ENCODE assay signal across 10 mouse cellular contexts in the genomic region with DNA sequence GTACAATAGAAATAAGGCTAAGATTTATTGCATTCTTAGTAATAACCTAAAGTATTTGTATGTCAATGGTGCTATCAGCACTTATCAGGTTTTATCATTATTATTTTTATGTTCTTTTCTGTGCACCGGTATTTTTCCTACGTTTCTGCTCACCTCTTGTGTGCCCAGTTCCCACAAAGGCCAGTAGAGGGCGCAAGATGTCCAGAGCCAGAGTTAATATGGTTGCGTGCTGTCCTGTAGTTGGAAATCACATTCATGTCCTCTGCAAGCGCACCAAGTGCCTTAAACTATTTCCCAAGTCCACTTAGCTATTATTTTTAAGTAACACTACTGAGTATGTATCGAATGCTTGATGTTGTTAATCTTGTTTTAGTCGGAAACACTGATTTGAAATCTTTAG.
DNase-seq lines count a peak whose midpoint lies in the region; ATAC-seq and TF ChIP-seq lines count a peak whose summit lies in the region.
"Had no signal": no experiment of that assay in that cellular context is flagged by ENCODE, and none has a peak within 500 bp of the region (broad histone marks: within the 10 kb centered on the region; RNA-seq: fewer than 3 reads in every experiment).

No protein-coding gene starts in this region.

- no peak for TF ChIP-seq POLR2A in thymus, adult 2 months (IDR thresholded peaks at IDR 0.05; ENCODE audit: control insufficient read depth, extremely low read depth, insufficient read depth, low read length, poor library complexity)

- peak; percentile 14 for DNase-seq in gastrocnemius, adult 2 months
- DNase-seq in gastrocnemius, postnatal 25 days, result no peak
- DNase-seq in thymus, postnatal 25 days, result peak; percentile 1
- DNase-seq in thymus, adult 2 months, result no peak
- DNase-seq in cerebellum, postnatal 36 days, result peak; percentile 49 to 50
- peak; percentile 51 for DNase-seq in kidney, postnatal 10 days
- peak; percentile 22 for DNase-seq in lung, postnatal 10 days

- peak; percentile 67 for TF ChIP-seq CTCF in gastrocnemius, adult 2 months (IDR thresholded peaks at IDR 0.05)
- TF ChIP-seq CTCF in thymus, adult 2 months (IDR thresholded peaks at IDR 0.05; ENCODE audit: borderline replicate concordance, control insufficient read depth, extremely low read depth, insufficient read depth, low read length, poor library complexity), result no peak

- ATAC-seq in activated CD4-positive, CD25-positive, alpha-beta regulatory T cell, adult 4 months, result no peak

- H3K27ac ChIP-seq in gastrocnemius, adult 2 months, result no peak overlapping the region
- no peak overlapping the region for H3K27ac ChIP-seq in thymus, adult 2 months (ENCODE audit: control insufficient read depth, insufficient read depth, low read length)
- H3K27ac ChIP-seq: heart, embryonic 13.5 days had no signal

- 41% methylated on average over 7 of the region's 7 CpGs for WGBS in thymus, adult 2 months

- intact Hi-C loops in gastrocnemius, adult 2 months (cut with DNase I), result no loop called here

- H3K36me3 ChIP-seq in thymus, adult 2 months (ENCODE audit: control insufficient read depth, insufficient read depth, low read length), result no peaks in the 10 kb centered on the region
- H3K36me3 ChIP-seq: heart, embryonic 13.5 days had no signal

- H3K4me3 ChIP-seq in gastrocnemius, adult 2 months, result no peak overlapping the region
- H3K4me3 ChIP-seq in thymus, adult 2 months (ENCODE audit: control insufficient read depth, insufficient read depth, low read length), result no peak overlapping the region
- H3K4me3 ChIP-seq: heart, embryonic 13.5 days; megakaryocyte, embryonic 14.5 days had no signal

- no peaks in the 10 kb centered on the region for H3K27me3 ChIP-seq in thymus, adult 2 months (ENCODE audit: control insufficient read depth, insufficient read depth, low read length)
- H3K27me3 ChIP-seq: heart, embryonic 13.5 days; megakaryocyte, embryonic 14.5 days had no signal

- H3K4me1 ChIP-seq in thymus, adult 2 months (replicated peaks; ENCODE audit: control insufficient read depth, insufficient read depth, low read length), result no peaks in the 10 kb centered on the region
- H3K4me1 ChIP-seq: heart, embryonic 13.5 days; megakaryocyte, embryonic 14.5 days had no signal

Comparison
In these comparisons a context has a peak if more than half of its experiments do, and no peak if none do; other contexts are left out.
1. DNase-seq: peak in gastrocnemius, adult 2 months (single experiment), thymus, postnatal 25 days (single experiment), cerebellum, postnatal 36 days (2 of 2), kidney, postnatal 10 days (single experiment) and lung, postnatal 10 days (single experiment); none in gastrocnemius, postnatal 25 days (single experiment) and thymus, adult 2 months (single experiment).